Mouse (Mus musculus): ENCODE data around the gene Rasa2.

DNA sequence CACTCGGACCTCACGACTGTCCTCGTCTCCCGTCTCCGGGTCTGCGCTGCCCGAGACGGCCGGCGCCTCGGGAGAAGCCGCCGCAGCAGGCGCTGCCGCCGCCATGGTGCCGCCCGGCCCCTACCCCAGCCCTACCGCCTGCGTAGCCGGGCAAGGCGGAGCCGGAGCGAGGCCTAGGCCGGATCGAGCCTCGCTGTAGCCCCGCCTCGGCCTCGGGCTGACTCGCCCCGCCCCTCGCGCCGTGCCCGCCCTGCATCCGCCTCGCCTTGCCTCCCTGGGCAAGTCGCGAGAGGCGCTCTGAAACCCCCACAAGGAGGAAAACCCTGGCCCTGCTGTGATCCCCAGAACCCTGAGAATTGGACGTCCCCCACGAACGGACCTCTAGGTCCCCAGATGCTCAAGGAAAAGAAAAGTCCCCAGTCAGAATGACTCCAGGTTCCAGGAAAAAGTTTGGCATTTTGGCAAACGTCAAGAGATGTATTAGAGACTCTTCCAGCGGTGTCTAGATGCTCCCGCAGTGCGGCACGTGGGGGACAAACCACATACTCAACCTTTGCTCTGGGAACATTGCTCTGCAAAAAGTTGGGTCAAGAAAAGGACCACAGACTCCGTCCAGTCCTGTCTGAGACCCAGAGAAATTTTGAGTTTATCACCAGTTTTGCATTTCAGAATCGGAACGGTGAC lies at the start of gene Rasa2:
- TF ChIP-seq EP300 (IDR thresholded peaks at IDR 0.05; ENCODE audit: low read depth in 1 of 2, low read length in 2 of 2): no peak
- TF ChIP-seq NELFE (IDR thresholded peaks at IDR 0.05; ENCODE audit: low read depth, low read length): peak; percentile 76
- TF ChIP-seq TAL1 (IDR thresholded peaks at IDR 0.05; ENCODE audit: low read length): no peak
- peak; percentile 44; the same call in 1 of the 2 replicates for TF ChIP-seq ELF1 (IDR thresholded peaks at IDR 0.05; ENCODE audit: low read depth, low read length)
- TF ChIP-seq CTCF (IDR thresholded peaks at IDR 0.05 in 2 of 3, conservative IDR thresholded peaks at IDR 0.05 in 1 of 3; ENCODE audit: control insufficient read depth in 1 of 3, insufficient read depth in 1 of 3, low read depth in 2 of 3, low read length in 3 of 3, poor library complexity in 1 of 3, severe bottlenecking in 1 of 3): no peak
- peak; percentile 44; the same call in 1 of the 2 replicates for TF ChIP-seq HCFC1 (IDR thresholded peaks at IDR 0.05; ENCODE audit: low read depth, low read length)
- TF ChIP-seq GATA1 (IDR thresholded peaks at IDR 0.05; ENCODE audit: low read depth, low read length): no peak
- TF ChIP-seq CHD2 (IDR thresholded peaks at IDR 0.05; ENCODE audit: low read length): no peak
- TF ChIP-seq USF1 (IDR thresholded peaks at IDR 0.05; ENCODE audit: low read depth, low read length): peak; percentile 57
- peak; percentile 83 to 96 for TF ChIP-seq POLR2A (IDR thresholded peaks at IDR 0.05; ENCODE audit: control insufficient read depth in 1 of 2, insufficient read depth in 1 of 2, low read depth in 1 of 2, low read length in 2 of 2, poor library complexity in 1 of 2)
- peak; percentile 59; the same call in 1 of the 2 replicates for TF ChIP-seq MAX (IDR thresholded peaks at IDR 0.05; ENCODE audit: low read length)
- 0 out of 2 replicates have a peak, but pooled peaks have one; percentile 92 for TF ChIP-seq UBTF (IDR thresholded peaks at IDR 0.05; ENCODE audit: borderline replicate concordance, insufficient read depth, low read depth, low read length)

Data from MEL (cell line).